Mouse (Mus musculus) cerebellum, adult 9-11 months (tissue): ENCODE measurements at regions not wholly inside any gene's neighbourhood (a gene's known extent, or its start where the extent isn't known, plus 50 kb on each side); places are given as distances from the start of the nearest gene placed in this dataset.

Source experiments
- DNase-seq: peaks from one replicate; pipeline ENCODE4 v3.0.0; 2022

GRCm38 (mm10) chr10:38265564-38265963 lies 556.0 kb downstream of the Rfpl4b start:
- DNase-seq: no peak

- DNase-seq: no peak
These were observed 574.8 kb downstream of the Rfpl4b start for GRCm38 (mm10) chr10:38246821-38247220.
